Mouse (Mus musculus) liver, adult 2 months (tissue): ENCODE results near the gene Myo7a. TPM values are rescaled to one million over a fixed set of nuclear protein-coding genes. Genes with fewer than 3 reads are reported as not detected.

Source experiments
- DNase-seq: peaks from one replicate; pipeline ENCODE4 v3.0.0-alpha.2; 2011; ENCODE audit warnings: low read depth, low spot score; ENCODE audit errors: extremely low read depth
- H3K27ac ChIP-seq: fragments of 200-500 bp; replicated peaks from 2 replicates; pipeline ENCODE4 v1.5.1; 2012; ENCODE audit warnings: low read depth, mild to moderate bottlenecking, control low read depth, inconsistent platforms, low read length; ENCODE audit not compliant: insufficient read depth
- H3K27me3 ChIP-seq: fragments of 200-500 bp; 2 replicates; pipeline ENCODE4 v1.6.1; 2012; ENCODE audit warnings: mild to moderate bottlenecking, moderate library complexity, low read length, inconsistent platforms; ENCODE audit not compliant: control insufficient read depth, insufficient read depth
- H3K36me3 ChIP-seq: fragments of 200-500 bp; 2 replicates; pipeline ENCODE4 v1.6.1; 2012; ENCODE audit warnings: low read length, inconsistent platforms; ENCODE audit not compliant: control insufficient read depth, insufficient read depth
- H3K4me1 ChIP-seq: fragments of 200-500 bp; 2 replicates; pipeline ENCODE4 v1.6.1; 2011; ENCODE audit warnings: low read length; ENCODE audit not compliant: control insufficient read depth, insufficient read depth
- H3K4me3 ChIP-seq: fragments of 200-500 bp; 2 replicates; pipeline ENCODE4 v1.5.1; 2011; ENCODE audit warnings: low read depth, mild to moderate bottlenecking, control low read depth, low read length, moderate library complexity; ENCODE audit not compliant: insufficient read depth
- H3K79me2 ChIP-seq: fragments of 200-500 bp; 2 replicates; pipeline ENCODE4 v1.6.1; 2012; ENCODE audit warnings: inconsistent platforms, mild to moderate bottlenecking, low read length, moderate library complexity; ENCODE audit not compliant: control insufficient read depth, insufficient read depth
- H3K9ac ChIP-seq: fragments of 200-500 bp; 2 replicates; pipeline ENCODE4 v1.6.1; 2012; ENCODE audit warnings: low read depth, mild to moderate bottlenecking, control low read depth, inconsistent platforms, low read length
- CTCF ChIP-seq: fragments of 200-500 bp; IDR thresholded peaks from 2 replicates; pipeline ENCODE4 v1.5.1; 2011; ENCODE audit warnings: low read depth, low read length, control low read depth
- POLR2A ChIP-seq: fragments of 200-500 bp; IDR thresholded peaks from 2 replicates; pipeline ENCODE4 v1.6.1; 2011; ENCODE audit warnings: low read length, control low read depth; ENCODE audit not compliant: insufficient read depth; ENCODE audit errors: extremely low read depth
- WGBS: fragments of 180-500 bp; shearing (Covaris S2); methylation state at CpG from one replicate; pipeline ENCODE4 v1.1.7; 2018; 5-methylcytosine and 5-hydroxymethylcytosine counted together
- polyA plus RNA-seq: library from polyadenylated mRNA; depleted of rRNA; stranded (reverse); fragments of >200 nt; gene quantifications from 2 replicates; pipeline ENCODE4 v1.2.3, GENCODE M21; 2012; rRNA removed
- total RNA-seq: library from RNA; depleted of rRNA; stranded (reverse); fragments of >200 nt; gene quantifications from 2 replicates; pipeline ENCODE4 v1.2.3, GENCODE M21; 2014; rRNA removed

Myo7a gene
- total and polyA plus RNA-seq, 2 experiments = 7.0 to 11.0 TPM

DNA sequence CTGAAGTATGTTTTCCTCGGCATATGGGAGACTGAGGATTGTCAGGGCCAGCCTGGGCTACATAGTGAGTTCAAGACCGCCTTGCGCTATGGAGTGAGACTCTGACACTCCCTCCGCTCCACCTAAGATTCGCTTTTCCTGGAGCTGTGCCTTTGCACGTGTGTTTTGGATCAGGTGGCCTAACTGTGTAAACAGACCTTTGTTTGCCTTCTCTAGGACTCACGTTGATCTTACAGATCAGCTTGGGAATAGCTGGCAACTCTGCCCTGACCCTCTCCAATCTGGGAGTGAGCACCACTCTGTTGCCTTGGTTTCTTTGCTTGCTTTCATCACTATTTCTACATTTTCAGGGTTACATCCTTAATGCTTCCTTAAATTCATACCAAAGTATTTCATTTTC, 116.7 kb downstream of the Myo7a start:
- no peak overlapping the region for H3K27ac ChIP-seq
- no peaks in the 10 kb centered on the region for H3K36me3 ChIP-seq
- DNase-seq = peak; percentile 69
- no peak for TF ChIP-seq CTCF
- no peak for TF ChIP-seq POLR2A
- H3K4me1 ChIP-seq = no peaks in the 10 kb centered on the region
- H3K27me3 ChIP-seq = no peaks in the 10 kb centered on the region
- WGBS = 44% methylated on average over 7 of the region's 7 CpGs
- no peak overlapping the region for H3K4me3 ChIP-seq
- H3K9ac ChIP-seq = no peak overlapping the region
- H3K79me2 ChIP-seq = no peaks in the 10 kb centered on the region

Other genes with a start within 250 kb of the Myo7a start
- gene Gdpd4, start 199.6 kb downstream of the Myo7a start, total RNA-seq = not detected in 2 replicates
- gene Gdpd4, start 199.6 kb downstream of the Myo7a start, polyA plus RNA-seq = not detected in 2 replicates
- 0.07 and 0.18 TPM in 2 replicates for gene Omp, start 26.0 kb upstream of the Myo7a start, total RNA-seq
- gene Omp, start 26.0 kb upstream of the Myo7a start, polyA plus RNA-seq = 0.12 and 0.22 TPM in 2 replicates
- 1.0 and 1.6 TPM in 2 replicates for gene Capn5, start 58.8 kb upstream of the Myo7a start, total RNA-seq
- gene Capn5, start 58.8 kb upstream of the Myo7a start, polyA plus RNA-seq = 2.2 TPM in 2 replicates
- gene B3gnt6, start 80.0 kb upstream of the Myo7a start, total RNA-seq = not detected in 2 replicates
- 0.04 and 0.12 TPM in 2 replicates for gene B3gnt6, start 80.0 kb upstream of the Myo7a start, polyA plus RNA-seq
- gene Acer3, start 201.7 kb upstream of the Myo7a start, total RNA-seq = 16.8 and 19.7 TPM in 2 replicates
- 7.4 and 12.2 TPM in 2 replicates for gene Acer3, start 201.7 kb upstream of the Myo7a start, polyA plus RNA-seq
- 10.1 and 15.4 TPM in 2 replicates for gene Tsku, start 241.8 kb upstream of the Myo7a start, total RNA-seq
- 57.1 and 103 TPM in 2 replicates for gene Tsku, start 241.8 kb upstream of the Myo7a start, polyA plus RNA-seq